Mouse (Mus musculus): ENCODE measurements around the gene Col18a1.

DNA sequence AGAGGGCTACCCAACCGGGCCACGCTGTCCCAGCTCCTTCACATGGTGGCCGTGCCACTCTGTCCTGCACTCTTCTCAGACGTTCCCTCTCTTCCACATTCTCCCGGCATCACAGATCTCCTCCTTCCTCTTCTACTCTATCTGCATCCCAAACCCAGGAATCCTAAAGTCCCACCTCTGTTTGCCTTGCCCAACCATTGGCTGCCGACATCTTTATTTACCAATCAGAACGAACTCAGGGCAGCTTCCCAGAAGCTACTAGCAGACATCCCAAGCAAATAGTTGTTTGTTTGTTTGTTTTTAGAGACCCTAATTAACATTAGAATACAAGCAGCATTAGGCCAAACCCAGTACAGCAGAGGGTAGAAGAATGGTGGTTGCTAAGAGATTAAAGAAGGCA lies 12.3 kb upstream of the Col18a1 start:
- TF ChIP-seq POLR2A (IDR thresholded peaks at IDR 0.05; ENCODE audit: low read depth, low read length) (no peak), CTCF (conservative IDR thresholded peaks at IDR 0.05; ENCODE audit: insufficient read depth, insufficient read length, low read depth, low read length) (no peak)
